Mouse (Mus musculus) cortical plate, adult 2 months (tissue): ENCODE results near the gene Tctn3.

Source experiments
- CTCF ChIP-seq: fragments of 200-500 bp; IDR thresholded peaks from 2 replicates; pipeline ENCODE4 v1.5.1; 2011; ENCODE audit warnings: mild to moderate bottlenecking, control low read depth, low read length; ENCODE audit not compliant: insufficient read depth; ENCODE audit errors: extremely low read depth
- POLR2A ChIP-seq: fragments of 200-500 bp; IDR thresholded peaks from 2 replicates; pipeline ENCODE4 v1.6.1; 2011; ENCODE audit warnings: mild to moderate bottlenecking, low read length, control low read depth; ENCODE audit not compliant: insufficient read depth; ENCODE audit errors: extremely low read depth

DNA sequence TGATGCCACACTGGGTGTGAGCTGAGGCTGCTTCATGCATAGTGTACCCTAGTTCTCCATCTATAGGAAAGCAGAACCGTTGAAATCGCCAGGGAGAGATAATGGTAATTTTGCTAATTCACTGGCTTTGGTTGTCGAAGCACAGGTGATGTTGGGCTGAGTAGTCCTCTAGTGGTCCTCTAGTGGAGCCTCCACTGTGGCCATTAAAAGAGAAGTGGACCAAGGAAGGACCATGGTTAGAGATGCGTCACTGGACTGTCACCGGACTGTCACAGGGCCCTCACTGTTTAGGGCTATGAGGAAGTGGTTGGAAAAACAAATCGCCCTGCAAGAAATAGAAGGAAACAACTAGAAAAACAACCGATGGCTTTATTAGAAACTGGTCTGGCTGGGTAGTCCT is 25.6 kb upstream of the Tctn3 start:
- TF ChIP-seq CTCF (no peak), POLR2A (no peak)
